Mouse (Mus musculus) ES-E14 (cell line): ENCODE results near the gene Spats2. TPM values are rescaled to one million over a fixed set of nuclear protein-coding genes. Genes with fewer than 3 reads are reported as not detected.

ENCODE experiments used
- DNase-seq: peaks from one replicate; pipeline ENCODE4 v3.0.0-alpha.2; 2013; ENCODE audit warnings: low read depth, low spot score
- H3K27ac ChIP-seq: 2 replicates; pipeline ENCODE4 v1.5.1; 2012; ENCODE audit warnings: low read depth, mild to moderate bottlenecking, low read length, moderate library complexity, mixed read lengths; ENCODE audit not compliant: poor library complexity, insufficient read depth, severe bottlenecking
- H3K36me3 ChIP-seq: 2 replicates; pipeline ENCODE4 v1.6.1; 2012; ENCODE audit warnings: mild to moderate bottlenecking, low read length, moderate library complexity, mixed read lengths; ENCODE audit not compliant: control insufficient read depth, poor library complexity, insufficient read depth, severe bottlenecking
- H3K4me1 ChIP-seq, 2 experiments: fragments of 150-350 bp in 1 of 2; sonication (generic) in 1 of 2; 2 replicates each; pipeline ENCODE4 v1.6.1; 2012; ENCODE audit warnings: low read length in 2 of 2, mild to moderate bottlenecking in 1 of 2, mixed read lengths in 1 of 2; ENCODE audit not compliant: control insufficient read depth in 2 of 2, insufficient read depth in 2 of 2, poor library complexity in 1 of 2
- H3K4me3 ChIP-seq, 2 experiments: fragments of 150-350 bp in 1 of 2; sonication (generic) in 1 of 2; 2 replicates each; pipeline ENCODE4 v1.5.1; 2012; ENCODE audit warnings: low read length in 2 of 2, low read depth in 1 of 2, mild to moderate bottlenecking in 1 of 2, mixed read lengths in 1 of 2; ENCODE audit not compliant: insufficient read depth in 1 of 2, poor library complexity in 1 of 2, severe bottlenecking in 1 of 2
- H3K9ac ChIP-seq: 2 replicates; pipeline ENCODE4 v1.6.1; 2012; ENCODE audit warnings: low read depth, mild to moderate bottlenecking, low read length, mixed read lengths; ENCODE audit not compliant: poor library complexity, insufficient read depth, severe bottlenecking
- H3K9me3 ChIP-seq: fragments of 150-350 bp; sonication (generic); 2 replicates; pipeline ENCODE4 v1.6.1; 2012; ENCODE audit warnings: low read depth, mild to moderate bottlenecking, low read length; ENCODE audit not compliant: control insufficient read depth, insufficient read depth
- CHD2 ChIP-seq: IDR thresholded peaks from 2 replicates; pipeline ENCODE4 v1.6.1; 2014; ENCODE audit warnings: mild to moderate bottlenecking, low read depth, low read length, inconsistent platforms
- HCFC1 ChIP-seq: IDR thresholded peaks from 2 replicates; pipeline ENCODE4 v1.6.1; 2012; ENCODE audit warnings: low read length, inconsistent platforms, borderline replicate concordance; ENCODE audit not compliant: insufficient read depth
- MAFK ChIP-seq: IDR thresholded peaks from 2 replicates; pipeline ENCODE4 v1.6.1; 2014; ENCODE audit warnings: mild to moderate bottlenecking, low read depth, low read length, inconsistent platforms; ENCODE audit not compliant: insufficient read depth
- ZC3H11A ChIP-seq: IDR thresholded peaks from 2 replicates; pipeline ENCODE4 v1.6.1; 2012; ENCODE audit warnings: low read depth, mild to moderate bottlenecking, inconsistent platforms, low read length, borderline replicate concordance
- ZNF384 ChIP-seq: IDR thresholded peaks from 2 replicates; pipeline ENCODE4 v1.6.1; 2012; ENCODE audit warnings: low read depth, low read length, inconsistent platforms
- in situ Hi-C, 2 experiments: fragments of 600-800 bp; cut with MboI; formaldehyde crosslinking; loops; one replicate each; pipeline ENCODE4 v1.15.1; 2025; ENCODE audit warnings: low sequenced_read_pairs in 2 of 2, inconsistent platforms in 1 of 2; ENCODE audit not compliant: unreplicated experiment in 2 of 2
- total RNA-seq: library from RNA; depleted of rRNA; stranded (reverse); fragments of 300-350 nt; gene quantifications from 2 replicates; pipeline ENCODE4 v1.2.3, GENCODE M21; 2012

Gene Spats2
- total RNA-seq, 1 experiment = 21.7 TPM

DNA sequence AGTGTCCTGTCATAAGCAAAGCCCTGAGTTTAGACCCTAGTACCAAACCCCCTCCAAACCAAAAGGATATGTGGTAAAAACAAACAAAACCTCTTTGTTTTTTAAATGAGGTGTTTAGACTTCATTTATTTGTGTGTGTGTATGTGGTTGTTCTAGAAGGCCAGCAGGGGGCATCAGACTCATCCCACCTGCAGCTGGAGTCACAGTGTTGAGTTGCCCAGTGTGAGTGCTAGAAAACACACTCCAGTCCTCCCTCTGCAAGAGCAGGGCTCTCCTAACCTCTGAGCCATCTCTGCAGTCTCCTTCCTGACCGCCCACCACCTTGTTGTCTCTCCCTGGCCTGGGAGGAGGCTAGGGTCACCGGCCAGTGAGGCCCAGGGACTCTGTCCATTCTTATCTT, 89.2 kb downstream of the Spats2 start:
- H3K4me3 ChIP-seq = no peak overlapping the region
- H3K36me3 ChIP-seq = peaks cover 22% of the 10 kb centered on the region; the same call in 1 of the 2 replicates
- DNase-seq = no peak
- TF ChIP-seq CHD2 = no peak
- TF ChIP-seq ZC3H11A = peak; percentile 2; the same call in 1 of the 2 replicates
- H3K4me1 ChIP-seq = peaks cover 3 to 22% of the 10 kb centered on the region in 2 experiments; a peak in 3 of 4 replicates
- H3K9ac ChIP-seq = no peak overlapping the region
- in situ Hi-C loops = no loop called here
- no peaks in the 10 kb centered on the region for H3K9me3 ChIP-seq
- H3K27ac ChIP-seq = peak overlapping the region; percentile 84

DNA sequence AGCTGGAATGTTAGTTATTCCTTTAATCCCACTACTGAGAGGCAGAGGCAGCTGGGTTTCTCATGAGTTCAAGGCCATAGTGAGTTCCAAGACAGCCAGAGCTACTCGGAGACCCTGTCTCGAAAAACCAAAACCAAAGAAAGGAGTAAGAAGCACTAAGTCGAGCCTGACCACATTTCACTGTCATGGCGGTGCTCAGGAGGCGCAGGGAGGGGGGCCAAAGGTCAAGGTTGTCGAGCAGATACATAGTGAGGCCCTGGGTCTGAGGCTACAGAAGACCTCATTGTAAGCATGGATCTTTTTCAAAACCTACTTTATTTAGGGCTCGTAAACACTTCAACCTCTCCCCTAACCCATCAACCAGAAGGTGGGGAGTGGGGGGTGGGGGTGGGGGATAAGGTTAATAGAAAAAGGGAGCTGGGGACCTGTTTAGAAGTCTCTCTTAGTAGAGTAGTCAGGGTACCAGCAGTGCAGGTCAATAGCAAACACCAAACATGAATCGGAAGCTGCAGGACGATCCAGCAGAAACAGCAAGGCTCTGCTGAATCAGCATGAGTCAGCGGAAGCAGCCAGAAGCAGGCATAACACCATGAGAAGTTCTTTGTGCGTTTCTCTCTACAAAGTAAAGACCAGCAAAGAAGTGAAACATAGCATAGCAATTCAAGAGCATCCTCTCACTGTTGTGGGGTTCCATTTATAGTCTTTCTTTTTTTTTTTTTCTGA, 90.2 kb downstream of the Spats2 start:
- Histone ChIP-seq H3K36me3 (peaks cover 17% of the 10 kb centered on the region; the same call in 1 of the 2 replicates), H3K9me3 (no peaks in the 10 kb centered on the region), H3K27ac (peak overlapping the region; percentile 97), H3K4me1 (peaks cover 3 to 22% of the 10 kb centered on the region in 2 experiments; a peak in 3 of 4 replicates), H3K4me3 (no peak overlapping the region), H3K9ac (peak overlapping the region; percentile 44; the same call in 1 of the 2 replicates)
- TF ChIP-seq ZNF384 = no peak
- TF ChIP-seq MAFK = peak; percentile 99
- no peak for DNase-seq
- in situ Hi-C loops = no loop called here

DNA sequence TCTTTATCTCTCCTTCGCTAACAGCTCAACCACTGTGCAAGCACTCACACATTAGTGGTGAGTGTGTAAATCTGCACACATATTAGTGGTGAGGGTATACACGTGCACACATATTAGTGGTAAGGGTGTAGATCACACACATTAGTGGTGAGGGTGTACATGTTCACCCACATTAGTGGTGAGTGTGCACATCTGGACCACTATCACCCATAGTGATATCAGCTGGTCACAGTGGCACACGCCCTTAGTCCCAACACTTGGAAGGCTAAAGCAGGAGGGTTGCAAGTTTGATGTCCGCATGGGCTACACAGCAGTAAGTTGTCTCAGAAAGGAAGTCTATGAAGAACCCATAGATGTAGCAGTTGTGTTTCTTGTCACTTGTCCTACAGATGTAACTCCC, 91.9 kb downstream of the Spats2 start:
- Histone ChIP-seq H3K36me3 (peaks cover 5% of the 10 kb centered on the region; the same call in 1 of the 2 replicates), H3K4me3 (no peak overlapping the region), H3K27ac (no peak overlapping the region), H3K9me3 (no peaks in the 10 kb centered on the region), H3K4me1 (peaks cover 10 to 27% of the 10 kb centered on the region in 2 experiments; a peak in 3 of 4 replicates), H3K9ac (no peak overlapping the region)
- TF ChIP-seq CHD2 (no peak), HCFC1 (no peak), ZC3H11A (no peak)
- DNase-seq = no peak
- in situ Hi-C loops = no loop called here

DNA sequence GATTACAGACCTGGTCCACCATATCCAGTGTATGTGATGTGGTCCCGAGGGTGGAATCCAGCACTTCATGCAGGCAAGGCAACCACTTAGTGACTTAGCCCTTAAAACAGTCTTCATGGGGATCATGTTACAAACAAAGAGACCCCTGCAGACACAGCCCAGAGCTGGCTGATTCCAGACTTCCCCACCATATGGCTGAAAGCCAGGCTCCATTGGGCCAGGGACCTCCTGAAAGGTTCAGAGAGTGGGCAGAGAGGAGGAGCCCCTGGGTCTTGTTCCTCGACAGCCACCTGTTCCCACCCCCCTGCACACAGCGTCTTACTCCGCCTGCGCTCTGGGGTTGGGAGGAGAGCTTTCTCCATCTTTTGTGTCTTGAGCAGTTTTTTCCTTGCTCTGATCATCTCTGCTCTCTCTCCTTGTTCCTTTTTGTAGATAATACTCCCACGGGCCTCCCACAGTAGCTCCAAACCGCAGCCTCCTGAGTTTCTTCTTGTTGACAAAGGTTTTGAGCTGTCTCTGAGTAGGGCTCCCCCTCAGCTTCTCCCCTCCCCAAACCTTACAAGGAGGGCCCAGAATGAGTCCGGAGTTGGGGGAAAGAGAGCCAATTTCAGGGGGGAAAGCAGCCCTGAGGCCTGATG, 95.7 kb downstream of the Spats2 start:
- no peak for DNase-seq
- Histone ChIP-seq H3K4me3 (no peak overlapping the region), H3K9me3 (no peaks in the 10 kb centered on the region), H3K27ac (no peak overlapping the region), H3K36me3 (no peaks in the 10 kb centered on the region), H3K9ac (no peak overlapping the region; the same call in 1 of the 2 replicates), H3K4me1 (peaks cover 13 to 25% of the 10 kb centered on the region in 2 experiments; a peak in 3 of 4 replicates)
- in situ Hi-C loops = no loop called here
- TF ChIP-seq CHD2 (no peak), MAFK (no peak), HCFC1 (no peak), ZNF384 (no peak), ZC3H11A (no peak)
